20 mouse cellular contexts compared by ENCODE assay signal in genomic region chr5:64932775-64933174, GRCm38 (mm10). TPM values are rescaled to one million over a fixed set of nuclear protein-coding genes. Genes with fewer than 3 reads are reported as not detected.
DNase-seq lines count a peak whose midpoint lies in the region; ATAC-seq and TF ChIP-seq lines count a peak whose summit lies in the region.
"Had no signal": no experiment of that assay in that cellular context is flagged by ENCODE, and none has a peak within 500 bp of the region (broad histone marks: within the 10 kb centered on the region; RNA-seq: fewer than 3 reads in every experiment).

No protein-coding gene starts in this region.

- TF ChIP-seq CTCF in liver, postnatal 0 days (IDR thresholded peaks at IDR 0.05; ENCODE audit: low read depth): no peak

- TF ChIP-seq EP300 in liver, postnatal 0 days (IDR thresholded peaks at IDR 0.05; ENCODE audit: low read depth): no peak

- H3K9ac ChIP-seq in liver, postnatal 0 days (replicated peaks): no peak overlapping the region
- H3K9ac ChIP-seq: embryonic facial prominence, embryonic 12.5 days; forebrain, postnatal 0 days; kidney, embryonic 15.5 days; limb, embryonic 13.5 days; liver, embryonic 14.5 days; midbrain, embryonic 13.5 days had no signal

- 0 out of 2 replicates have a peak overlapping the region, but pooled peaks have one; percentile 20 for H3K4me2 ChIP-seq in liver, postnatal 0 days (ENCODE audit: low read depth, low read length)
- H3K4me2 ChIP-seq: embryonic facial prominence, embryonic 12.5 days; kidney, embryonic 15.5 days; limb, embryonic 13.5 days; midbrain, embryonic 13.5 days had no signal

- H3K4me3 ChIP-seq in liver, postnatal 0 days (ENCODE audit: low read depth, low read length): no peak overlapping the region
- peak overlapping the region; percentile 37 for H3K4me3 ChIP-seq in brown adipose tissue, adult 24 weeks (ENCODE audit: insufficient read depth, low read depth, low read length)
- H3K4me3 ChIP-seq: embryonic facial prominence, embryonic 12.5 days; kidney, embryonic 15.5 days; limb, embryonic 13.5 days; midbrain, embryonic 13.5 days had no signal

- H3K9me3 ChIP-seq in liver, postnatal 0 days (ENCODE audit: low read length): no peaks in the 10 kb centered on the region
- H3K9me3 ChIP-seq: embryonic facial prominence, embryonic 12.5 days; kidney, embryonic 15.5 days; limb, embryonic 13.5 days; midbrain, embryonic 13.5 days had no signal

- H3K27ac ChIP-seq in liver, postnatal 0 days (ENCODE audit: low read depth): no peak overlapping the region
- peak overlapping the region; percentile 40; the same call in 1 of the 2 replicates for H3K27ac ChIP-seq in brown adipose tissue, adult 24 weeks (replicated peaks; ENCODE audit: low read depth, low read length)
- H3K27ac ChIP-seq: embryonic facial prominence, embryonic 12.5 days; kidney, embryonic 15.5 days; limb, embryonic 13.5 days; liver, embryonic 14.5 days; midbrain, embryonic 13.5 days had no signal

- no peaks in the 10 kb centered on the region for H3K27me3 ChIP-seq in liver, postnatal 0 days (ENCODE audit: insufficient read depth, low read length)
- no peaks in the 10 kb centered on the region for H3K27me3 ChIP-seq in splenic B cell, adult 2 months (ENCODE audit: control insufficient read depth, insufficient read depth, low read length, poor library complexity, severe bottlenecking)
- H3K27me3 ChIP-seq: embryonic facial prominence, embryonic 12.5 days; kidney, embryonic 15.5 days; limb, embryonic 13.5 days; midbrain, embryonic 13.5 days had no signal

- no peak for ATAC-seq in liver, postnatal 0 days
- ATAC-seq in CD4-positive, CD25-positive, alpha-beta regulatory T cell, adult 4 months: peak; percentile 40
- ATAC-seq: forebrain, postnatal 0 days; hindbrain, embryonic 16.5 days; midbrain, embryonic 13.5 days had no signal

- WGBS in liver, postnatal 0 days (ENCODE audit: insufficient replicate concordance): 82% methylated on average over 15 of the region's 15 CpGs

- no peak for DNase-seq in liver, postnatal 0 days
- DNase-seq in liver: no peak
- peak; percentile 16 for DNase-seq in splenic B cell, adult 2 months (ENCODE audit: low read depth, low spot score)
- DNase-seq in gastrocnemius, postnatal 25 days: no peak
- DNase-seq in frontal cortex, postnatal 25 days (ENCODE audit: low spot score in 2 of 2): no peak
- DNase-seq: adrenal gland, postnatal 14 days; cerebellum, adult 11 months; heart, postnatal 4 days; kidney, adult 11 months; layer of hippocampus, postnatal 36 days; right cerebral cortex, postnatal 25 days had no signal

- H3K4me1 ChIP-seq in liver, postnatal 0 days (ENCODE audit: insufficient read depth): peaks cover 3% of the 10 kb centered on the region; the same call in 1 of the 2 replicates
- no peaks in the 10 kb centered on the region for H3K4me1 ChIP-seq in brown adipose tissue, adult 24 weeks (ENCODE audit: control insufficient read depth, insufficient read depth, insufficient read length, low read length)
- H3K4me1 ChIP-seq: embryonic facial prominence, embryonic 12.5 days; kidney, embryonic 15.5 days; limb, embryonic 13.5 days; midbrain, embryonic 13.5 days had no signal

- no peaks in the 10 kb centered on the region for H3K36me3 ChIP-seq in liver, postnatal 0 days (replicated peaks; ENCODE audit: insufficient read depth, low read length)
- H3K36me3 ChIP-seq in splenic B cell, adult 2 months (ENCODE audit: control insufficient read depth, insufficient read depth, low read length, poor library complexity, severe bottlenecking): peaks cover 3% of the 10 kb centered on the region
- H3K36me3 ChIP-seq: embryonic facial prominence, embryonic 12.5 days; kidney, embryonic 15.5 days; limb, embryonic 13.5 days; midbrain, embryonic 13.5 days had no signal

RNA-seq across cellular contexts. Expression of gene Tlr1, which starts 0.6 kb away (rescaled TPM):
- polyA plus RNA-seq in liver, postnatal 0 days (2015; fragmentation: Nextera tagmentation; extraction: Ambion mirVana): 1.5 and 1.9 TPM in 2 replicates
- 10 to 100 TPM; 74.7 to 91.5 TPM for polyA plus RNA-seq in CD4-positive, CD25-positive, alpha-beta regulatory T cell, adult 4 months (2017; shearing (Covaris generic))
- 2.4 TPM in 1 of 2 replicates, not detected in the other for polyA plus RNA-seq in brown adipose tissue, adult 24 weeks (2012; ENCODE audit: insufficient read depth, insufficient read length, missing spikeins)
- under 1 TPM; 0.13 to 0.33 TPM for total RNA-seq in gastrocnemius, postnatal 25 days (2021)

RNA-seq across cellular contexts. Expression of gene Tlr6, which starts 27.1 kb away (rescaled TPM):
- 0.47 and 0.79 TPM in 2 replicates for polyA plus RNA-seq in liver, postnatal 0 days (2015; fragmentation: Nextera tagmentation; extraction: Ambion mirVana)
- 1 to 10 TPM; 5.6 to 8.7 TPM for polyA plus RNA-seq in CD4-positive, CD25-positive, alpha-beta regulatory T cell, adult 4 months (2017; shearing (Covaris generic))
- polyA plus RNA-seq in brown adipose tissue, adult 24 weeks (2012; ENCODE audit: insufficient read depth, insufficient read length, missing spikeins): not detected in 2 replicates
- total RNA-seq in gastrocnemius, postnatal 25 days (2021): 1 to 10 TPM in 1 of 2 experiments, under 1 TPM in 1; 0.92 to 1.2 TPM

RNA-seq across cellular contexts. Expression of gene Fam114a1, which starts 37.1 kb away (rescaled TPM):
- polyA plus RNA-seq in liver, postnatal 0 days (2015; fragmentation: Nextera tagmentation; extraction: Ambion mirVana): 9.4 and 10.2 TPM in 2 replicates
- 1 to 10 TPM; 2.3 to 4.9 TPM for polyA plus RNA-seq in CD4-positive, CD25-positive, alpha-beta regulatory T cell, adult 4 months (2017; shearing (Covaris generic))
- polyA plus RNA-seq in brown adipose tissue, adult 24 weeks (2012; ENCODE audit: insufficient read depth, insufficient read length, missing spikeins): 9.2 and 13.2 TPM in 2 replicates
- total RNA-seq in gastrocnemius, postnatal 25 days (2021): 10 to 100 TPM; 15.8 to 16.2 TPM

Comparison
In these comparisons a context has a peak if more than half of its experiments do, and no peak if none do; other contexts are left out.
1. RNA of gene Tlr1, which starts 0.6 kb away (polyA plus RNA-seq): 74.7 to 91.5 TPM in CD4-positive, CD25-positive, alpha-beta regulatory T cell, adult 4 months; 1.5 to 1.9 TPM in liver, postnatal 0 days and 2.4 TPM in brown adipose tissue, adult 24 weeks; every median in the first group is over 10 times any median in the second.